Mouse (Mus musculus) cerebellum, adult 9-10 months (tissue): ENCODE data around the gene Cars2.
"Not testable (repeated sequence)": the region's sequence is repeated elsewhere in the genome, so short reads cannot be mapped to it uniquely, and the experiment has no call there.

Experiments used
- DNase-seq: peaks from one replicate; pipeline ENCODE4 v3.0.0; 2022

Gene Cars2

GRCm38 (mm10) chr8:11506802-11507201, 43.8 kb downstream of the Cars2 start:
- DNase-seq, result peak; percentile 34

- DNase-seq, result no peak
Observed at GRCm38 (mm10) chr8:11506074-11506473, 44.5 kb downstream of the Cars2 start.

GRCm38 (mm10) chr8:11503476-11504232, 46.9 kb downstream of the Cars2 start:
- no peak for DNase-seq

- DNase-seq, result no peak
Observed at GRCm38 (mm10) chr8:11498786-11499485, 51.6 kb downstream of the Cars2 start.

- peak; percentile 22 for DNase-seq
Observed at GRCm38 (mm10) chr8:11498281-11498680, 52.3 kb downstream of the Cars2 start.

GRCm38 (mm10) chr8:11497017-11497990, 53.3 kb downstream of the Cars2 start, which contains the start of gene Naxd:
Gene Naxd (plus strand): TSS chr8:11497506.
- DNase-seq, result peak; percentile 86

GRCm38 (mm10) chr8:11492340-11492739, 58.2 kb downstream of the Cars2 start:
- not testable (repeated sequence) for DNase-seq

- DNase-seq, result no peak
Observed at GRCm38 (mm10) chr8:11487229-11487628, 63.4 kb downstream of the Cars2 start.

GRCm38 (mm10) chr8:11486142-11486541, 64.4 kb downstream of the Cars2 start:
- peak; percentile 61 for DNase-seq

GRCm38 (mm10) chr8:11482537-11482936, 68.0 kb downstream of the Cars2 start:
- no peak for DNase-seq

GRCm38 (mm10) chr8:11481876-11482275, 68.7 kb downstream of the Cars2 start:
- no peak for DNase-seq

GRCm38 (mm10) chr8:11479591-11479990, 71.0 kb downstream of the Cars2 start:
- DNase-seq, result no peak

- no peak for DNase-seq
Observed at GRCm38 (mm10) chr8:11478807-11479527, 71.6 kb downstream of the Cars2 start.

GRCm38 (mm10) chr8:11477811-11478761, 72.5 kb downstream of the Cars2 start, which contains the start of gene Rab20:
Gene Rab20 (minus strand): TSS chr8:11478710.
- DNase-seq, result no peak

GRCm38 (mm10) chr8:11477178-11477553, 73.4 kb downstream of the Cars2 start:
- DNase-seq, result no peak

GRCm38 (mm10) chr8:11476338-11477177, 74.0 kb downstream of the Cars2 start:
- DNase-seq, result no peak

GRCm38 (mm10) chr8:11475876-11476275, 74.7 kb downstream of the Cars2 start:
- DNase-seq, result no peak

GRCm38 (mm10) chr8:11475397-11475796, 75.2 kb downstream of the Cars2 start:
- DNase-seq, result no peak

GRCm38 (mm10) chr8:11473072-11473471, 77.5 kb downstream of the Cars2 start:
- DNase-seq, result no peak

GRCm38 (mm10) chr8:11471309-11471708, 79.3 kb downstream of the Cars2 start:
- DNase-seq, result no peak
